Mouse (Mus musculus) adrenal gland, postnatal 36 days (tissue): ENCODE measurements around the gene Cck. TPM values are rescaled to one million over a fixed set of nuclear protein-coding genes. Genes with fewer than 3 reads are reported as not detected.
"Not testable (repeated sequence)": the region's sequence is repeated elsewhere in the genome, so short reads cannot be mapped to it uniquely, and the experiment has no call there.

Source experiments
- DNase-seq, 2 experiments: peaks; one replicate each; pipeline ENCODE4 v3.0.0; 2021; ENCODE audit warnings: mixed read lengths in 1 of 2
- total RNA-seq, 2 experiments: library from RNA; stranded (reverse); gene quantifications; 2 replicates each; pipeline ENCODE4 v1.2.3; 2021

The Cck gene
- total RNA-seq, 2 experiments from 2014 or later: 0.99 TPM; not detected in 1

DNA sequence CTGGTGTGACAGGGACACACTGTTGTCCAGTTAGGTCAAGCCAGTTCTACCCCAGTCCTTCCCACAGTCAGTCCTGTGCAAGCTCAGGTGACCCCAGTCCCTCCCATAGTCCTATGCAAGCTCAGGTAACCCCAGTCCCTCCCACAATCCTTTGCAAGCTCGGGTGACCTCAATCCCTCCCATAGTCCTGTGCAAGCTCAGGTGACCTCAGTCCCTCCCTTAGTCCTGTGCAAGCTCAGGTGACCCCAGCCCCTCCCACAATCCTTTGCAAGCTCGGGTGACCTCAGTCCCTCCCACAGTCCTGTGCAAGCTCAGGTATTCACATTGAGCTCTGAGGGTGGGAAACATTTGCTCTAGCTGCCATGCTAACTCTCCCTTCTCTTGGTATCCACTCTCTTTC is 35.5 kb downstream of the Cck start:
- DNase-seq: no peak

DNA sequence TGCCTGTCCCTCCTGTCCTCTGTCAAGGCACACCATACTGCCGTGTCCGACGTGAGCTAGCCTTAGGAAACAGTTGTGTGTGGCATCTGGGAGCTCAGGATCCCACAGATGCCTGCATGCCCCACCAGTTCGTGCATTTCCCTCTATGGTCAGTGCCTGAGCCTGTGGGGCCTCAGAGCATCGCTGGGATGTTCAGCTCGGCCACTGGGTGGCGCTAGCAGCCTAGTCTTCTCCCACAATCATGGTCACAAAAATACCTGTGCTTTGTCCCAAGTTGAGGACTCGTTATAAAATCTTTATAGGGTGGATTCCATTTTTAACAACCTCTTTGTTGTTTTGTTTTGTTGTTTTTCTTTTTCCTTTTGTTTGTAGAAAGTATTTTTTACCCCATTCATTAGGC is 37.0 kb downstream of the Cck start:
- peak; percentile 57 to 71 for DNase-seq

DNA sequence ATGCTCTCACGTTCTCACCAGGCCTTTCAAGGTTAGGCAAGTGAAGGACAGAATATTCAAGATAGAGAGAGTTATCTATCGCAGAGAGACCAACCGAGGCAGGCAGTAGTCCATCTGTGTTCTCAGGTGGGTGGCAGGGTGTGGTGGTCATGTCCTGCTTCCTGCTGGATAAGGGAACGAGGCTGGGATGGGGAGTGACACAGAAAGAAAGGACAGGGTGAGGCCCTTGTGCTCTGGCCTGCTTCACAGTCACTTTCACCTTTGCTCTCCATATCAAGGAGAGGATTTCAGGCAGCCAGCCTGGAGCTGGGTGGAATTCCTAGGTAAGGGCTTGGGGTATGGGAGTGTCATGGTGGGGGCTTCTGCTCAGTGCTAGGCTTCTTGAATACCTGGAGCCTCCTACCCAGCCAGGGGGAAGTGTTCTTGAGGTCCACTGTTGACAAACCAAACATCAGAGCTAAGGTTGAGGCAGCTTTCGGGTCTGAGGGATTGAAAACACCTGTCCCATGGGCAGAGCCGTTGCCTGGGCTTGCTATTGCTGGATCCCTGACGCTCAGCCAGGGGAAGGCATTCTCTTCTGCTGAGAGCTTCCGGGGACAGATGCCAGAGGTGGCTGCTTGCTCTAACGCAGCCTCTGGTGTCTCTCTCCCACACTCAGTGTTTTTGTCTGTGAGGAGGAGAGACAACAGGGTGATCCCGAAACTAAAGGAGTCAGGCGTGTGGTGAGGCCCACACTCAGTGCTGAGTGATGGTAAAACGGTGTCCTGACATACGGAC is 38.6 kb downstream of the Cck start:
- DNase-seq: no peak

DNA sequence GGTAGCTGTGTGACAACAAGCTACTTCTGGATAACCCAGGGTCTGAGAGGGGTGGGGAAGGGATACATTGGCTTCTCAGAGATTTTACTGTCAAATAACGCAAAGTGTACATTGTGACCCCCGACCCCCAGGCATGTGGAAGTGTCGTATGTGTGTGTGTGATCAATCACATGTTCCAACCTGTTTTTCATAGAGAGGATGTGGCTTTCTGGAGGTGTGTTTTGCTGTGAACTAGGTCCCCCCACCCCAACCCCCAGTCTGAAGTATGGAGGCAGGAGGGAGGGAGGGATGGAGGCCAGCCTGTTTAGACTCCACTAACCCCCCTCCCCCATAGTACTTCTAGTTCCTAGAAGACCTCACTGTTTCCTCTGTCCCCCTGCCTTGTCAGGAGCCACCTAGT is 40.6 kb downstream of the Cck start:
- no peak for DNase-seq

DNA sequence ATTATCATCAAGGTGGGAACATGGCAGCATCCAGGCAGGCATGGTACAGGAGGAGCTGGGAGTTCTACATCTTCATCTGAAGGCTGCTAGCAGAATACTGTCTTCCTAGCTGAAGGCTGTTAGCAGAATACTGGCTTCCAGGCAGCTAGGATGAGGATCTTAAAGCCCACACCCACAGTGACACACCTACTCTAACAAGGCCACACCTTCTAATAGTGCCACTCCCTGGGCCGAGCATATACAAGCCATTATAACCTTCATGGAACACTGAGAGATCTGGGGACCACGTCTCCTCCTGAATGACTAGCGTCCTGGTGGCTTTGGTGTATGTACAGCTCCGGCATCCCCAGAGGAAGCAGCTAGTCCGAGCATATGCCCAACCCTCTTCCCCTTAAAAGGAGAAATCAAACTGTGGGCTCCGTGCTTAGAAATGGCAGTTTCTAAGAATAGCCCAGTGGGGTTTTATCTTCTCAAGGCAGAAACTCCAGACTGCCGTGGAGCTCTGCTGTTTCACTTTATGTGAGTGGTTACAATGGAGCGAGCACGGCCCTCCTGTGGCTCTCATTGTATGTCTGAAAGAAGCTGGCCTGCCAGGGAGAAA is 43.1 kb downstream of the Cck start:
- not testable (repeated sequence) for DNase-seq

DNA sequence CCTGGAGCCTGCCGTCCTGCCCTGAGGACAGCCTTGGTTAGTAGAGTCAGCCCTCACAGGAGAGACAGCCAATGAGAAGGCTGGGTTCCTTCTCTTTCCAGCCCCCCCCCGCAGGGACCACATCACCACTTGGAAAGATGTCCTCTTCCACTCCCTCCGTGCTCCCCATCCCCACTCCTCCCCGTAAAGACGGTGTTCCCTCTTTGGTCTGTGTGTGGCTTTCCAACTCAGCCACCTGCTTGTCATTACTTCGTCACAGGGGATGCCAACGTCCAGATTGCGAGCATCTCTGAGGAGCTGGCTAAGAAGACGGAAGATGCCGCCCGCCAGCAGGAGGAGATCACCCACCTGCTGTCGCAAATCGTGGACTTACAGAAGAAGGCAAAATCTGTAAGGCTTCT is 49.1 kb downstream of the Cck start:
- DNase-seq: no peak

DNA sequence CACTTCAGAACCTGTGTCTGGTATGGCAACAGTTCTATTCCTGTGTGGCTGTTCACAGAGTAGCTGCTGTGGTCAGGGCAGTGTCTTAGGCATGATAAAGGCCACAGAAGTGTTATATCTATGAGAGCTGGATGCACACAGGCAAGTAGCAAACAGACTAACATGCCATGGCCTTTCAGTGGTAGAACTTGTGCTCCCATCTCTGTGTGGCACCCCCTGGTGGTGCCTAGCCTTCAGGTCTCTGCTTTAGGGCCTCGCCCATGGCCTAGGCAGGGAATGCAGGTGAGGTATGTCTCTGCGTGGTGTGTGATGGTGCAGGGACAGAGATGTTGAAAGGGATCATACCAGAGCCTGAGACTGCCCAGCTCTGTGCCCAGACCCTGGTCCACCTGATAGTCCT is 50.1 kb downstream of the Cck start:
- peak; percentile 57 to 58 for DNase-seq

DNA sequence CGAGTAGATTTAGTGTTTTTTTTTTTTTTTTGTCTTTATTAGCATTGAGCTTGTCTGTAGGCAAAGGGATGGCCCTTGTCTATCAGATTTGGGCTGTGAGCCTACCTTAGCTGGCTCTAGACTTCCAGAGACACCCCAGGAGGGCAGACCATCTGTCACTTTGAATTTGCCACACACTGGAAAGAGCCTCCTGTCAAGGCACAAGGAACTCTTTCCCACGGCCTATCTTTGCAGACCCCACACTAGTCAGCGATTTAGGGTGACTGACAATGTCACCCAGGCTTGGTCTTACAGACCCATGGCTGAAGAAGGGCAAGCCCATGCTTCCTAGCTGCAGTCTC is 51.2 kb downstream of the Cck start:
- DNase-seq: no peak

DNA sequence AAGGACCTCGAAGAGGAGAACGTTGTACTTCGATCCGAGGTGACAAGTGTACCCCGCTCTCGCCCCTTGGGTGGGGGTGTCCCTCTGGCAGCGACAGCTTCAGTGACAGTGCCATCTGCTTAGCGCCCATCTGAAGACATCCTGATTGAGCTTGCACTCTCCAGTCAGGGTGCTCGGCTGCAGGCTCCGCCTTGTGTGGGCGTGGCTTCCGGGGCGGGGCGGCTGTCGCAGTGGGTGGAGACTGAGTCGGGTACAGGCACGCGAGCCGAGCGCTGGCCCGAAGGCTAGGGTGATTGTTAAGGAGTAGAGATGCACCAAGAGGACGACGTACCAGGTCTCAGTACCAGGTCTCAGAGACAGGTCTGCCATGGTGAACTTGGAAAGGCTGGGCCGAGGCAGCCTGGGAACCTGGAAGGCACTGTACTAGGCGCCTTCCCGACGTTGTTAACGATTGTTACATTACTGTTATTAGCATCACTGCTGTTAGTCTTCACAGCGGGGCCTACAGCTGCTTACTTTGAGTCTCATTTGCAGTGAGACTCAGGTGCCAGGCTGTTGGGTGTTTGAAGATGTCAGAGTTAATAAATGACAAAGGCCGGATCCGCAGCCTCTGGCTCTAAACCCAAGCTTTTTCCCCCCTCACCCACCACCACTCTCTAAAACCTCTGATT is 51.7 kb downstream of the Cck start:
- no peak for DNase-seq

DNA sequence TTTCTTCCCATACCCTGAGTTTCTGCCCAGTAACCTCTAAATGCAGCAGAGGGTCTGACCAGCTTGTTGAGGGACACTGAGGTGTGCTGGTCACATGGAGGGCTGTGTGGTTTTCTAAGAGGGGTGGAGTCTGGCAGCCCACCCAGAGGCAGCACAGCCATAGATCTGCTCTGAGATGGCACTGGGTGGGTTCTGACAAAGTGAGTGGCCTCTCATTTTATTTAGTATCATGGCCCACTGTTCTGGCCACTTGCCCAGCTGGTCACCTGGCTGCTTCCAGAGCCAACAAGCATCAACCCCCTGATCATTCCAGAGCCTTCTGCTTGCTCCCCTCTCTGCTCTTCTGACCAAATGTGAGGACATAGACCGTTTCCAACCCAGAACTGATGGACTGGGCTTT is 53.3 kb downstream of the Cck start:
- DNase-seq: no peak

Other genes starting within 250 kb of the Cck start
- 1 to 10 TPM; 1.7 to 1.9 TPM for gene Ulk4, start 218.5 kb downstream of the Cck start, total RNA-seq
- gene Trak1, start 198.2 kb downstream of the Cck start, total RNA-seq: 10 to 100 TPM; 68.0 to 75.3 TPM
- gene Lyzl4, start 146.4 kb upstream of the Cck start, total RNA-seq: not detected
- under 1 TPM; 0.26 to 0.40 TPM for gene Vipr1, start 147.0 kb upstream of the Cck start, total RNA-seq
- gene Sec22c, start 209.8 kb upstream of the Cck start, total RNA-seq: 1 to 10 TPM; 5.2 to 6.3 TPM
- 10 to 100 TPM; 41.6 to 57.2 TPM for gene Ss18l2, start 214.6 kb upstream of the Cck start, total RNA-seq
- gene Nktr, start 223.5 kb upstream of the Cck start, total RNA-seq: 10 to 100 TPM; 58.2 to 90.2 TPM